Comparison of ENCODE assay signal across 21 mouse cellular contexts in the genomic region with DNA sequence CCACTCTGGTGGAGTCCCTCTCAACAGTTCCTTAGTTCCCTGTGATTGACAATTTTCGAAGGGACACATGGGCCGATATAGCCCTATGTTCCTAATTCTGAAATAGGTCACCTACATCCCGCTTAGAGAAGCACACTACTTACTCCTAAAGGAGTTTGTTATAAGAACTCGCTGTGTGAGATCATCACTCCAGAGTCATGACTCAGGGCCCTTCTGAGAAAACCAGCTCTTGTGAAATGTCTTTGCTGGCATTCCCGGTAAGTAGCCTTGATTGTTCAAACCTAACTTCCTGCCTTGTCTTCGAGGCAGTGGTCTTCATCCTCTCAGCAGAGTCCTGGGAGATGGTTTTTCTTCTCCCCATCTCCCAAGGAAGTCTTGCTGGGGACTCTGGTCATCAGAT. TPM values are rescaled to one million over a fixed set of nuclear protein-coding genes. Genes with fewer than 3 reads are reported as not detected.
DNase-seq lines count a peak whose midpoint lies in the region; ATAC-seq and TF ChIP-seq lines count a peak whose summit lies in the region.
"Had no signal": no experiment of that assay in that cellular context is flagged by ENCODE, and none has a peak within 500 bp of the region (broad histone marks: within the 10 kb centered on the region; RNA-seq: fewer than 3 reads in every experiment).

No protein-coding gene starts in this region.

- no peaks in the 10 kb centered on the region for H3K36me3 ChIP-seq in kidney, postnatal 0 days (ENCODE audit: insufficient read depth, low read length)
- no peaks in the 10 kb centered on the region for H3K36me3 ChIP-seq in liver, embryonic 14.5 days (replicated peaks; ENCODE audit: control insufficient read depth, insufficient read depth, low read depth)
- H3K36me3 ChIP-seq: forebrain, embryonic 10.5 days; midbrain, embryonic 12.5 days had no signal

- TF ChIP-seq CTCF in kidney, postnatal 0 days (IDR thresholded peaks at IDR 0.05; ENCODE audit: low read depth), result no peak
- TF ChIP-seq CTCF in liver, embryonic 14.5 days (IDR thresholded peaks at IDR 0.05; ENCODE audit: low read depth), result no peak

- no peak overlapping the region for H3K4me3 ChIP-seq in kidney, postnatal 0 days (replicated peaks; ENCODE audit: low read depth, low read length)
- no peak overlapping the region for H3K4me3 ChIP-seq in liver, embryonic 14.5 days (ENCODE audit: insufficient read depth in 1 of 2, low read depth in 2 of 2, low read length in 2 of 2)

- 0 out of 2 replicates have a peak overlapping the region, but pooled peaks have one; percentile 45 for H3K9ac ChIP-seq in kidney, postnatal 0 days (ENCODE audit: low read depth, low read length)
- no peak overlapping the region for H3K9ac ChIP-seq in liver, embryonic 14.5 days (replicated peaks)

- no peak for TF ChIP-seq EP300 in liver, embryonic 14.5 days (IDR thresholded peaks at IDR 0.05; ENCODE audit: low read depth)

- no peak overlapping the region for H3K4me2 ChIP-seq in kidney, postnatal 0 days (ENCODE audit: low read length)
- H3K4me2 ChIP-seq in liver, embryonic 14.5 days (ENCODE audit: low read depth), result peak overlapping the region; percentile 32; the same call in 1 of the 2 replicates

- no peak for DNase-seq in kidney, postnatal 0 days (ENCODE audit: low spot score)
- no peak for DNase-seq in kidney, adult 18-20 months
- DNase-seq in 416B (ENCODE audit: low read depth), result peak; percentile 42
- DNase-seq in NIH3T3 (ENCODE audit: low read depth), result peak; percentile 83
- DNase-seq in liver, embryonic 14.5 days (ENCODE audit: low read depth in 3 of 3, low spot score in 3 of 3), result no peak
- DNase-seq in layer of hippocampus, postnatal 10 days (ENCODE audit: low spot score in 2 of 2), result no peak
- no peak for DNase-seq in frontal cortex, adult 2 months (ENCODE audit: extremely low spot score in 1 of 2, low spot score in 1 of 2)
- DNase-seq: cerebellum, adult 9-10 months; kidney, adult 8-10 months; left cerebral cortex, postnatal 4 days; thymus, postnatal 4 days had no signal

- 0 out of 2 replicates have a peak, but pooled peaks cover 4% of the 10 kb centered on the region for H3K27me3 ChIP-seq in kidney, postnatal 0 days (ENCODE audit: insufficient read depth, low read length)
- H3K27me3 ChIP-seq in liver, embryonic 14.5 days (ENCODE audit: control insufficient read depth, insufficient read depth, low read length), result peaks cover 6% of the 10 kb centered on the region; the same call in 1 of the 2 replicates

- no peak overlapping the region for H3K27ac ChIP-seq in kidney, postnatal 0 days
- H3K27ac ChIP-seq in liver, embryonic 14.5 days, result no peak overlapping the region
- H3K27ac ChIP-seq: left cerebral cortex, adult 2 months; macrophage; midbrain, embryonic 12.5 days had no signal

- no peaks in the 10 kb centered on the region for H3K9me3 ChIP-seq in kidney, postnatal 0 days (replicated peaks; ENCODE audit: low read length)
- H3K9me3 ChIP-seq in liver, embryonic 14.5 days (ENCODE audit: control insufficient read depth, low read length), result no peaks in the 10 kb centered on the region
- H3K9me3 ChIP-seq: forebrain, embryonic 10.5 days; heart, embryonic 12.5 days; midbrain, embryonic 12.5 days had no signal

- no peak for ATAC-seq in kidney, postnatal 0 days (replicated peaks; ENCODE audit: low FRiP score, low read depth)
- ATAC-seq in liver, embryonic 14.5 days (ENCODE audit: insufficient read depth), result no peak
- ATAC-seq in megakaryocyte-erythroid progenitor cell, adult 5-6 weeks (replicated peaks; ENCODE audit: low FRiP score, low TSS enrichment, poor library complexity, severe bottlenecking), result no peak

- H3K4me1 ChIP-seq in kidney, postnatal 0 days (replicated peaks; ENCODE audit: insufficient read depth, low read length), result 0 out of 2 replicates have a peak, but pooled peaks cover 4% of the 10 kb centered on the region
- H3K4me1 ChIP-seq in liver, embryonic 14.5 days (replicated peaks; ENCODE audit: control insufficient read depth in 2 of 2, insufficient read depth in 2 of 2, low read length in 1 of 2), result peaks cover 9 to 31% of the 10 kb centered on the region in 2 experiments

- WGBS in kidney, postnatal 0 days, result 86% methylated on average over 6 of the region's 6 CpGs
- WGBS in liver, embryonic 14.5 days (ENCODE audit: insufficient replicate concordance), result 74% methylated on average over 6 of the region's 6 CpGs

RNA-seq across cellular contexts. Expression of gene Ltb4r1, which starts 2.8 kb away (rescaled TPM):
- polyA plus RNA-seq in kidney, postnatal 0 days (2015; fragmentation: Nextera tagmentation; extraction: Ambion mirVana), result 0.47 and 0.71 TPM in 2 replicates
- 2.9 and 3.3 TPM in 2 replicates for polyA plus RNA-seq in liver, embryonic 14.5 days (2012; rRNA removed)
- polyA plus RNA-seq in liver, embryonic 14.5 days (2014; fragmentation: Nextera tagmentation; extraction: Ambion mirVana), result 1.7 and 2.7 TPM in 2 replicates
- 0.50 and 3.5 TPM in 2 replicates for total RNA-seq in megakaryocyte-erythroid progenitor cell, adult 5-6 weeks (2014; fragmentation: Nextera tagmentation)
- 0.76 and 3.1 TPM in 2 replicates for total RNA-seq in megakaryocyte-erythroid progenitor cell, adult 5-6 weeks (2017)
- total RNA-seq in layer of hippocampus, postnatal 10 days (2021), result under 1 TPM; 0.62 to 0.69 TPM
- polyA plus RNA-seq in frontal cortex, adult 2 months (2012; rRNA removed), result 0.11 and 0.14 TPM in 2 replicates

RNA-seq across cellular contexts. Expression of gene Ltb4r2, which starts 7.3 kb away (rescaled TPM):
- 0.68 and 0.75 TPM in 2 replicates for polyA plus RNA-seq in kidney, postnatal 0 days (2015; fragmentation: Nextera tagmentation; extraction: Ambion mirVana)
- polyA plus RNA-seq in liver, embryonic 14.5 days (2012; rRNA removed), result 0.65 and 0.67 TPM in 2 replicates
- polyA plus RNA-seq in liver, embryonic 14.5 days (2014; fragmentation: Nextera tagmentation; extraction: Ambion mirVana), result 0.39 and 0.67 TPM in 2 replicates
- total RNA-seq in megakaryocyte-erythroid progenitor cell, adult 5-6 weeks (2014; fragmentation: Nextera tagmentation), result not detected in 2 replicates
- 0.38 and 1.7 TPM in 2 replicates for total RNA-seq in megakaryocyte-erythroid progenitor cell, adult 5-6 weeks (2017)
- total RNA-seq in layer of hippocampus, postnatal 10 days (2021), result under 1 TPM; 0.45 to 0.64 TPM
- 0.18 and 0.19 TPM in 2 replicates for polyA plus RNA-seq in frontal cortex, adult 2 months (2012; rRNA removed)
- total RNA-seq: adrenal gland, adult 18-20 months; gastrocnemius, adult 18-20 months had no signal
- polyA plus RNA-seq: macrophage had no signal

RNA-seq across cellular contexts. Expression of gene Cideb, which starts 10.3 kb away (rescaled TPM):
- 50.0 and 51.0 TPM in 2 replicates for polyA plus RNA-seq in kidney, postnatal 0 days (2015; fragmentation: Nextera tagmentation; extraction: Ambion mirVana)
- 37.3 and 42.1 TPM in 2 replicates for polyA plus RNA-seq in liver, embryonic 14.5 days (2012; rRNA removed)
- 40.0 and 42.8 TPM in 2 replicates for polyA plus RNA-seq in liver, embryonic 14.5 days (2014; fragmentation: Nextera tagmentation; extraction: Ambion mirVana)
- total RNA-seq in megakaryocyte-erythroid progenitor cell, adult 5-6 weeks (2014; fragmentation: Nextera tagmentation), result not detected in 2 replicates
- not detected in 2 replicates for total RNA-seq in megakaryocyte-erythroid progenitor cell, adult 5-6 weeks (2017)
- under 1 TPM; 0.47 to 0.89 TPM for total RNA-seq in layer of hippocampus, postnatal 10 days (2021)
- 15.6 and 18.7 TPM in 2 replicates for polyA plus RNA-seq in frontal cortex, adult 2 months (2012; rRNA removed)
- total RNA-seq: gastrocnemius, adult 18-20 months had no signal
- polyA plus RNA-seq: CD4-positive, CD25-positive, alpha-beta regulatory T cell, adult 4 months; midbrain, embryonic 12.5 days; neural tube, embryonic 14.5 days had no signal

RNA-seq across cellular contexts. Expression of gene Adcy4, which starts 15.3 kb away (rescaled TPM):
- 10.0 and 10.6 TPM in 2 replicates for polyA plus RNA-seq in kidney, postnatal 0 days (2015; fragmentation: Nextera tagmentation; extraction: Ambion mirVana)
- 0.88 and 1.0 TPM in 2 replicates for polyA plus RNA-seq in liver, embryonic 14.5 days (2012; rRNA removed)
- 0.66 and 1.2 TPM in 2 replicates for polyA plus RNA-seq in liver, embryonic 14.5 days (2014; fragmentation: Nextera tagmentation; extraction: Ambion mirVana)
- total RNA-seq in megakaryocyte-erythroid progenitor cell, adult 5-6 weeks (2014; fragmentation: Nextera tagmentation), result not detected in 2 replicates
- total RNA-seq in megakaryocyte-erythroid progenitor cell, adult 5-6 weeks (2017), result not detected in 2 replicates
- total RNA-seq in layer of hippocampus, postnatal 10 days (2021), result 1 to 10 TPM; 6.7 to 9.0 TPM
- 4.0 and 4.3 TPM in 2 replicates for polyA plus RNA-seq in frontal cortex, adult 2 months (2012; rRNA removed)

RNA-seq across cellular contexts. Expression of gene Ripk3, which starts 20.1 kb away (rescaled TPM):
- polyA plus RNA-seq in kidney, postnatal 0 days (2015; fragmentation: Nextera tagmentation; extraction: Ambion mirVana), result 20.4 and 24.7 TPM in 2 replicates
- polyA plus RNA-seq in liver, embryonic 14.5 days (2012; rRNA removed), result 13.1 and 15.1 TPM in 2 replicates
- polyA plus RNA-seq in liver, embryonic 14.5 days (2014; fragmentation: Nextera tagmentation; extraction: Ambion mirVana), result 18.2 and 22.0 TPM in 2 replicates
- total RNA-seq in megakaryocyte-erythroid progenitor cell, adult 5-6 weeks (2014; fragmentation: Nextera tagmentation), result 55.7 and 87.0 TPM in 2 replicates
- total RNA-seq in megakaryocyte-erythroid progenitor cell, adult 5-6 weeks (2017), result 8.9 and 23.1 TPM in 2 replicates
- 1 to 10 TPM in 1 of 2 experiments, under 1 TPM in 1; 0.78 to 2.2 TPM for total RNA-seq in layer of hippocampus, postnatal 10 days (2021)
- polyA plus RNA-seq in frontal cortex, adult 2 months (2012; rRNA removed), result 0.67 and 0.68 TPM in 2 replicates

Comparison
In these comparisons a context has a peak if more than half of its experiments do, and no peak if none do; other contexts are left out.
1. DNase-seq: peak in 416B (single experiment) and NIH3T3 (single experiment); none in kidney, postnatal 0 days (single experiment), kidney, adult 18-20 months (single experiment), liver, embryonic 14.5 days (0 of 3), layer of hippocampus, postnatal 10 days (0 of 2) and frontal cortex, adult 2 months (0 of 2).